Mouse (Mus musculus): ENCODE data around the gene Mrpl37.

DNA sequence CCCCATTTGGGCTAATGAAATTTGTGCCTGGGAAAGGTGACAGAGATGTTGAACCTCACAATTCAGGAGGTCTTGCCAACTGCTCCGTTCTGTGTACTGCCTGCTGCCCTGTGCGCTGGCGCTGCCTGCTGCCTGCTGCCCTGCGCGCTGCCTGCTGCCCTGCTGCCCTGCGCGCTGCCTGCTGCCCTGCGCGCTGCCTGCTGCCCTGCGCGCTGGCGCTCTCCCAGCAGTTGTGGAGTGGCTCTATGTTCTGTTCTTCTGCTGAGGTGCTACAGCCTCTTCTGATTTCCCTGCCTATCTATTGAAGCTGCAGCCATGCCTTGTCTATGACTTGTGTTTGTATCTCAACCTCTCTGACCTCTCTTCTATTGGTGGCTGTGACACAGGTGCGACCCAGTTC lies 21.5 kb downstream of the Mrpl37 start:
- TF ChIP-seq POLR2A (IDR thresholded peaks at IDR 0.05; ENCODE audit: insufficient read depth, low read depth, low read length), result no peak
- no peak for TF ChIP-seq CTCF (IDR thresholded peaks at IDR 0.05)
- no peak for TF ChIP-seq EP300 (IDR thresholded peaks at IDR 0.05; ENCODE audit: insufficient read depth, low read depth, low read length)
